Mouse (Mus musculus) CD4-positive, CD25-positive, alpha-beta regulatory T cell, adult 4 months (primary cell): ENCODE measurements around the gene Sptssa. TPM values are rescaled to one million over a fixed set of nuclear protein-coding genes. Genes with fewer than 3 reads are reported as not detected.
A peak's percentile ranks its signal among the peaks of the same experiment; 100 is the strongest.

Experiments used
- ATAC-seq: one replicate; pipeline ENCODE4 v1.8.0; 2017
- polyA plus RNA-seq, 2 experiments: library from polyadenylated mRNA; unstranded; fragments of 100-300 nt; shearing (Covaris generic); gene quantifications; one replicate each; pipeline ENCODE4 v1.2.1; 2017

Sptssa gene
- polyA plus RNA-seq, 2 experiments from 2014 or later, result 177 to 227 TPM

- ATAC-seq, result no peak
Measured at GRCm38 (mm10) chr12:54654741-54655140, 1.6 kb downstream of the Sptssa start.

- no peak for ATAC-seq
Measured at GRCm38 (mm10) chr12:54654141-54654540, 2.2 kb downstream of the Sptssa start.

GRCm38 (mm10) chr12:54652346-54652745, 4.0 kb downstream of the Sptssa start:
- ATAC-seq, result no peak

- no peak for ATAC-seq
Measured at GRCm38 (mm10) chr12:54651820-54652219, 4.6 kb downstream of the Sptssa start.

- no peak for ATAC-seq
Measured at GRCm38 (mm10) chr12:54651158-54651557, 5.2 kb downstream of the Sptssa start.

- ATAC-seq, result no peak
Measured at GRCm38 (mm10) chr12:54644947-54645346, 11.4 kb downstream of the Sptssa start.

- no peak for ATAC-seq
Measured at GRCm38 (mm10) chr12:54643320-54643892, 13.0 kb downstream of the Sptssa start.

- ATAC-seq, result no peak
Measured at GRCm38 (mm10) chr12:54641374-54641773, 15.0 kb downstream of the Sptssa start.

GRCm38 (mm10) chr12:54640259-54640658, 16.1 kb downstream of the Sptssa start:
- ATAC-seq, result no peak

GRCm38 (mm10) chr12:54637033-54637432, 19.3 kb downstream of the Sptssa start:
- ATAC-seq, result no peak

GRCm38 (mm10) chr12:54632141-54632540, 24.2 kb downstream of the Sptssa start:
- no peak for ATAC-seq

GRCm38 (mm10) chr12:54621942-54622341, 34.4 kb downstream of the Sptssa start:
- no peak for ATAC-seq

- ATAC-seq, result no peak
Measured at GRCm38 (mm10) chr12:54620042-54620705, 36.2 kb downstream of the Sptssa start.

GRCm38 (mm10) chr12:54608988-54609387, 47.4 kb downstream of the Sptssa start:
- ATAC-seq, result no peak

GRCm38 (mm10) chr12:54605203-54605602, 51.2 kb downstream of the Sptssa start:
- no peak for ATAC-seq

- no peak for ATAC-seq
Measured at GRCm38 (mm10) chr12:54603542-54604167, 52.7 kb downstream of the Sptssa start.

GRCm38 (mm10) chr12:54600482-54600881, 55.9 kb downstream of the Sptssa start:
- ATAC-seq, result no peak

- ATAC-seq, result peak; percentile 98
Measured at GRCm38 (mm10) chr12:54598358-54598757, 58.0 kb downstream of the Sptssa start.

- ATAC-seq, result no peak
Measured at GRCm38 (mm10) chr12:54596715-54597114, 59.7 kb downstream of the Sptssa start.

Other genes with a start within 250 kb of the Sptssa start
- gene Eapp, start 39.3 kb upstream of the Sptssa start, polyA plus RNA-seq, result 100 to 1,000 TPM; 115 to 149 TPM
- gene Snx6, start 139.1 kb upstream of the Sptssa start, polyA plus RNA-seq, result 100 to 1,000 TPM; 133 to 174 TPM
- gene Cfl2, start 206.3 kb upstream of the Sptssa start, polyA plus RNA-seq, result 10 to 100 TPM; 24.0 to 28.2 TPM